Mouse (Mus musculus) E14TG2a.4 (cell line): ENCODE data around the gene Rcan1.

Experiments used
- CTCF ChIP-seq: conservative IDR thresholded peaks from 2 replicates; pipeline ENCODE4 v1.5.1; 2014; ENCODE audit warnings: low read length
- NANOG ChIP-seq: IDR thresholded peaks from 2 replicates; pipeline ENCODE4 v1.6.1; 2014; ENCODE audit warnings: borderline replicate concordance, low read length, mixed read lengths
- POU5F1 ChIP-seq: IDR thresholded peaks from 2 replicates; pipeline ENCODE4 v1.6.1; 2014; ENCODE audit warnings: low read length, borderline replicate concordance

- TF ChIP-seq CTCF, result peak; percentile 46
- TF ChIP-seq POU5F1, result no peak
- TF ChIP-seq NANOG, result no peak
Observed at GRCm38 (mm10) chr16:92519820-92520492, 49.3 kb upstream of the Rcan1 start.
